Mouse (Mus musculus) E14TG2a.4 (cell line): ENCODE results near the gene Pdzd7.

Experiments used
- CTCF ChIP-seq: conservative IDR thresholded peaks from 2 replicates; pipeline ENCODE4 v1.5.1; 2014; ENCODE audit warnings: low read length
- POU5F1 ChIP-seq: IDR thresholded peaks from 2 replicates; pipeline ENCODE4 v1.6.1; 2014; ENCODE audit warnings: low read length, borderline replicate concordance

- no peak for TF ChIP-seq CTCF
- TF ChIP-seq POU5F1: no peak
These were observed 33.7 kb upstream of the Pdzd7 start for GRCm38 (mm10) chr19:45078971-45079764.
